Mouse (Mus musculus) erythroblast, embryonic 14.5 days (primary cell): ENCODE data around the gene Tmem41a.

Experiments
- GATA1 ChIP-seq: IDR thresholded peaks from 2 replicates; pipeline ENCODE4 v1.6.1; 2012; ENCODE audit warnings: low read length, inconsistent platforms, mixed read lengths
- TAL1 ChIP-seq: IDR thresholded peaks from 3 replicates; pipeline ENCODE4 v1.6.1; 2012; ENCODE audit warnings: low read length, inconsistent platforms, mixed read lengths

DNA sequence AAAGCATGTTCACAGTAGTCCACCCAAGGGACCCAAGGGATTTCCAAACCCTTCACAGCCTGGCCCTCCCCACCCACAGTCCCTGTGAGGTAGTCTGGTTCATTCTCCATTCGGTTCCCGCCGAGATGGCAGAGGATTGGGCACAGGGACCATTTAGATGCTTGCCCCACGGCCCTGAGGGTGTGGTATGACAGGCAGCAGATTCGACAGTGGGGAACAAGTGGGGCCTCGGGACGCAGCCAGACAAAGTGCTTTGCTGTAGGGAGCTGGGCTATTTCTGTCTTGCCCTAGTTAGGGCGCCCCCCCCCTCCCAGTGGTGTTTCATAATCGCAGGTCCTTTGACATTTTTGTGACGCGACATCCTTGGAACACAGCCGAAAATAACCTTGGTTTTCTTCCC, 8.2 kb upstream of the Tmem41a start:
- TF ChIP-seq TAL1 (no peak), GATA1 (no peak)
